In the genomic region with DNA sequence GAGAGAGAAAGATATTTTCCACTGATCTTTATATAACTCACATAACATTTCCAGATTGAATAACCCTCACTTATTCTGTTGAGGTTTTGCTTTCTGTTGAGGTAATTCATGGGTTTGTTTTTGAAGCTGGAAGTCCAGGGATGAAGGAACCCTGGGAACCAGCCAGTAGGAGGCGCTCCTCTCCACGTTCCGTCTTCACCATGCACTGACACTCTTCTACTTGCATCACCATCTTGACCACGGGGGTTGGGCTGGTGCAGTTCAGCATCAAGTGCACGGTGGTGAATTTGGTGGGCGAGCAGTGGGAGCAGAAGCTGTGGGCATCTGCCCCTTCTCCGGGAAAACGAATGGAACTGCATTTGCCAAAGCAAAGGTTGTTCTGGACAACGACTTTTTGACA, we compare ENCODE assay signal across 16 mouse cellular contexts. TPM values are rescaled to one million over a fixed set of nuclear protein-coding genes. Genes with fewer than 3 reads are reported as not detected.
DNase-seq lines count a peak whose midpoint lies in the region; ATAC-seq and TF ChIP-seq lines count a peak whose summit lies in the region.
"Had no signal": no experiment of that assay in that cellular context is flagged by ENCODE, and none has a peak within 500 bp of the region (broad histone marks: within the 10 kb centered on the region; RNA-seq: fewer than 3 reads in every experiment).

No protein-coding gene starts in this region.

- peak; percentile 34; the same call in 1 of the 2 replicates for TF ChIP-seq CTCF in stomach, postnatal 0 days (IDR thresholded peaks at IDR 0.05; ENCODE audit: low read depth)

- no peak for TF ChIP-seq EP300 in stomach, postnatal 0 days (optimal IDR thresholded peaks at IDR 0.05)

- no peak overlapping the region for H3K4me3 ChIP-seq in midbrain, embryonic 11.5 days (ENCODE audit: low read depth, low read length)
- H3K4me3 ChIP-seq in midbrain, embryonic 16.5 days (ENCODE audit: low read depth, low read length) = no peak overlapping the region
- no peak overlapping the region for H3K4me3 ChIP-seq in stomach, postnatal 0 days (ENCODE audit: low read depth, low read length)
- H3K4me3 ChIP-seq: forebrain, embryonic 12.5 days; hindbrain, embryonic 10.5 days; kidney, embryonic 15.5 days; midbrain, embryonic 12.5 days; stomach, embryonic 15.5 days had no signal

- H3K9me3 ChIP-seq in midbrain, embryonic 11.5 days (ENCODE audit: control insufficient read depth, low read length) = no peaks in the 10 kb centered on the region
- no peaks in the 10 kb centered on the region for H3K9me3 ChIP-seq in midbrain, embryonic 16.5 days (replicated peaks; ENCODE audit: control insufficient read depth, low read length, poor library complexity, severe bottlenecking)
- H3K9me3 ChIP-seq in stomach, postnatal 0 days (ENCODE audit: control insufficient read depth, low read length) = no peaks in the 10 kb centered on the region
- H3K9me3 ChIP-seq: forebrain, embryonic 12.5 days; G1E; hindbrain, embryonic 10.5 days; kidney, embryonic 15.5 days; midbrain, embryonic 12.5 days; stomach, embryonic 15.5 days had no signal

- H3K27ac ChIP-seq in midbrain, embryonic 11.5 days (ENCODE audit: low read depth, low read length) = no peak overlapping the region
- H3K27ac ChIP-seq in midbrain, embryonic 16.5 days (ENCODE audit: low read length) = no peak overlapping the region
- no peak overlapping the region for H3K27ac ChIP-seq in stomach, postnatal 0 days (replicated peaks)
- H3K27ac ChIP-seq: forebrain, embryonic 12.5 days; hindbrain, embryonic 10.5 days; kidney, embryonic 15.5 days; midbrain, embryonic 12.5 days; stomach, embryonic 15.5 days had no signal

- H3K27me3 ChIP-seq in midbrain, embryonic 11.5 days (ENCODE audit: control insufficient read depth, insufficient read depth, low read length) = no peaks in the 10 kb centered on the region
- no peaks in the 10 kb centered on the region for H3K27me3 ChIP-seq in midbrain, embryonic 16.5 days (ENCODE audit: control insufficient read depth, insufficient read depth, low read depth, low read length)
- no peaks in the 10 kb centered on the region for H3K27me3 ChIP-seq in stomach, postnatal 0 days (ENCODE audit: control insufficient read depth, insufficient read depth, low read length)
- H3K27me3 ChIP-seq: kidney, embryonic 15.5 days; midbrain, embryonic 12.5 days; stomach, embryonic 15.5 days had no signal

- WGBS in midbrain, embryonic 11.5 days = 84% methylated on average over 9 of the region's 9 CpGs
- 86% methylated on average over 9 of the region's 9 CpGs for WGBS in midbrain, embryonic 16.5 days
- WGBS in stomach, postnatal 0 days = 83% methylated on average over 9 of the region's 9 CpGs

- ATAC-seq in midbrain, embryonic 11.5 days (ENCODE audit: low FRiP score) = no peak
- no peak for ATAC-seq in midbrain, embryonic 16.5 days
- no peak for ATAC-seq in stomach, postnatal 0 days (ENCODE audit: low FRiP score, low TSS enrichment)

- DNase-seq in heart, adult 11 months = peak; percentile 78
- no peak for DNase-seq in heart, postnatal 36 days
- peak; percentile 69 for DNase-seq in midbrain, embryonic 11.5 days (ENCODE audit: low spot score, missing footprints)
- peak; percentile 61 for DNase-seq in ZHBTc4 (ENCODE audit: low read depth, low spot score)
- DNase-seq in stomach, postnatal 0 days (ENCODE audit: low spot score) = no peak
- DNase-seq in heart, adult 9 months (ENCODE audit: low spot score in 2 of 2) = no peak
- DNase-seq: cerebellum, adult 2 months had no signal

- no peaks in the 10 kb centered on the region for H3K4me1 ChIP-seq in midbrain, embryonic 11.5 days (ENCODE audit: control insufficient read depth, insufficient read depth, low read length)
- no peaks in the 10 kb centered on the region for H3K4me1 ChIP-seq in midbrain, embryonic 16.5 days (ENCODE audit: control insufficient read depth, insufficient read depth, low read length)
- no peaks in the 10 kb centered on the region for H3K4me1 ChIP-seq in stomach, postnatal 0 days (replicated peaks; ENCODE audit: control insufficient read depth, insufficient read depth)
- H3K4me1 ChIP-seq: kidney, embryonic 15.5 days had no signal

- no peak overlapping the region for H3K4me2 ChIP-seq in midbrain, embryonic 11.5 days
- no peak overlapping the region for H3K4me2 ChIP-seq in midbrain, embryonic 16.5 days (ENCODE audit: low read length)
- H3K4me2 ChIP-seq in stomach, postnatal 0 days (replicated peaks; ENCODE audit: low read depth) = no peak overlapping the region
- H3K4me2 ChIP-seq: forebrain, embryonic 12.5 days; kidney, embryonic 15.5 days; midbrain, embryonic 12.5 days; stomach, embryonic 15.5 days had no signal

- intact Hi-C loops in heart, postnatal 36 days (cut with DNase I) = no loop called here

- no peaks in the 10 kb centered on the region for H3K36me3 ChIP-seq in midbrain, embryonic 11.5 days (ENCODE audit: control insufficient read depth, insufficient read depth, low read length)
- H3K36me3 ChIP-seq in midbrain, embryonic 16.5 days (ENCODE audit: control insufficient read depth, insufficient read depth, low read length) = no peaks in the 10 kb centered on the region
- no peaks in the 10 kb centered on the region for H3K36me3 ChIP-seq in stomach, postnatal 0 days (ENCODE audit: control insufficient read depth, insufficient read depth, low read length)
- H3K36me3 ChIP-seq: forebrain, embryonic 12.5 days; G1E; hindbrain, embryonic 10.5 days; kidney, embryonic 15.5 days; midbrain, embryonic 12.5 days; stomach, embryonic 15.5 days had no signal

- no peak overlapping the region for H3K9ac ChIP-seq in midbrain, embryonic 11.5 days (ENCODE audit: low read length)
- H3K9ac ChIP-seq in midbrain, embryonic 16.5 days (ENCODE audit: low read depth, low read length) = no peak overlapping the region
- H3K9ac ChIP-seq in stomach, postnatal 0 days (ENCODE audit: low read length) = no peak overlapping the region
- H3K9ac ChIP-seq: forebrain, embryonic 12.5 days; kidney, embryonic 15.5 days; midbrain, embryonic 12.5 days; stomach, embryonic 15.5 days had no signal

RNA-seq across cellular contexts. Expression of a gene that starts 2.4 kb away (rescaled TPM):
- total RNA-seq in heart, postnatal 36 days (2021) = not detected
- not detected in 2 replicates for polyA plus RNA-seq in midbrain, embryonic 11.5 days (2014; fragmentation: Nextera tagmentation; extraction: Ambion mirVana)
- polyA plus RNA-seq in midbrain, embryonic 16.5 days (2015; fragmentation: Nextera tagmentation; extraction: Ambion mirVana) = not detected in 2 replicates
- polyA plus RNA-seq in stomach, postnatal 0 days (2015; fragmentation: Nextera tagmentation; extraction: Ambion mirVana) = 0.05 TPM in 1 of 2 replicates, not detected in the other
- total RNA-seq: adrenal gland, adult 18-20 months; G1E had no signal
- polyA plus RNA-seq: cerebellum, adult 2 months; forebrain, embryonic 12.5 days; G1E; hindbrain, embryonic 10.5 days; midbrain, embryonic 12.5 days; neural tube, embryonic 14.5 days had no signal

RNA-seq across cellular contexts. Expression of a gene that starts 22.7 kb away (rescaled TPM):
- total RNA-seq in heart, postnatal 36 days (2021) = 10 to 100 TPM in 1 of 2 experiments, 1 to 10 TPM in 1; 9.8 to 10.5 TPM
- 11.5 and 15.6 TPM in 2 replicates for polyA plus RNA-seq in midbrain, embryonic 11.5 days (2014; fragmentation: Nextera tagmentation; extraction: Ambion mirVana)
- 19.2 and 21.6 TPM in 2 replicates for polyA plus RNA-seq in midbrain, embryonic 16.5 days (2015; fragmentation: Nextera tagmentation; extraction: Ambion mirVana)
- polyA plus RNA-seq in stomach, postnatal 0 days (2015; fragmentation: Nextera tagmentation; extraction: Ambion mirVana) = 9.9 and 10.4 TPM in 2 replicates

Comparison
In these comparisons a context has a peak if more than half of its experiments do, and no peak if none do; other contexts are left out.
1. DNase-seq: peak in heart, adult 11 months (single experiment), midbrain, embryonic 11.5 days (single experiment) and ZHBTc4 (single experiment); none in heart, postnatal 36 days (0 of 2), stomach, postnatal 0 days (single experiment) and heart, adult 9 months (0 of 2).